Mouse (Mus musculus) kidney, adult 8-10 months (tissue): ENCODE measurements at regions not wholly inside any gene's neighbourhood (a gene's known extent, or its start where the extent isn't known, plus 50 kb on each side); places are given as distances from the start of the nearest gene placed in this dataset.

Source experiments
- DNase-seq, 2 experiments: peaks; one replicate each; pipeline ENCODE4 v3.0.0; 2022

DNA sequence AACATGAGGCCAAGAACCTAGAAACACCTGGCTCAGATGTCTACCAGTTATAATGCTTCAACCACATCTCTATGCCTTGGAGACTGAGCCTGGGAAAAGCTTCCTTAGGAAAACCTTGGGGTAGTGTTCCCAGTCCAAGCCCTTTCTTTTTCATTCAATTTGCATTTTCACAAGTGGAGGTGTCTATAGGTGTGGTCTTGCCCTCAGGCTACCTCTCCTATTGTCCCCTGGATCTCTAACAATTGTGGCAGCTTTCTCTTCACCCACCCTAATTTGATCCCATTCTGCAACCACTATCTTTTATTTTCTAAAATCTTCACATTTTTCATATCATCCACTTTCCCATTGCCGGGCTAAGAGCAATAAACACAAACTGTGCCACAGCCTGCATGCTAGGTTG, 251.0 kb upstream of the Rbms1 start:
- DNase-seq = no peak

DNA sequence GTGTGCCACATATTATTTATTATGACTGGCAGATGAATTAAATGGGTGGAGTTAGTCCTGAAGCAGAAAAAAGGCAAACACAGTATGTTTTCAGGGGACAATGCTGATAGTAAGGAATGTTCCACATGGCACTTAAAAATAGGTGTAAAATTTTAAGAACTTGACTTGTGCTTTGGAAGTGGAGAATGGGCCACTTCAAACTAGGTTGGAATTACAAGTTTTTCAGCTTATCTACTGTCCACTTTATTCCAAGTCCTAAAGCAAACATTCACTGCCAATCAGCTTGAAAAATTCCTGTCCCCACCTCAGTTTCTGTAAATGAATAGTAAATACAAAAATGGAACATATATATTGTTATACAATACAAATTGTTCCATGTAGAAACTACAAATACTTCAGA, 238.4 kb upstream of the Rbms1 start:
- no peak for DNase-seq

GRCm38 (mm10) chr2:61193976-61194375, 231.0 kb upstream of the Rbms1 start:
- peak in 1 of 2 experiments; percentile 16 for DNase-seq

- DNase-seq = no peak
Observed at GRCm38 (mm10) chr2:61182424-61182979, 219.5 kb upstream of the Rbms1 start.

- DNase-seq = peak; percentile 7 to 61
Observed at GRCm38 (mm10) chr2:61177801-61178200, 214.8 kb upstream of the Rbms1 start.

- DNase-seq = peak; percentile 17 to 42
Observed at GRCm38 (mm10) chr2:61176807-61177206, 213.8 kb upstream of the Rbms1 start.

DNA sequence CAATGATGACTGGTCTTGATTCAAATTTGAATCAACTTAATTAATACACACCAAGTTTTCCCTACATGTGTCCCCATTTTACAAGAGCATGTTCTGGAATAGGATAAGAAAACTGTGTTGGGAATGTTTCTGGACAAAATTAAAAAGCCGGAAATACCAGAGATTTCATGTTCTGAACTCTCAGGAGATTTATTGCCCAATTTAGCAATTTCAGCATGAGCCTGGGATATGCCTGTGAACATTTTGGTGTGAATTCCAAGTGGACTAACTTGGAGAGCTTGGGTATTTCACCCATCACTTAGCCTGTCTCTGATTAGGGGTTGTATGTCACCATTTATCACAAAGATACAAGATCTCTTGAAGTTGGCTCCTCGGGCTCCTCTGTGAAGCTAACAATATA, 210.6 kb upstream of the Rbms1 start:
- DNase-seq = peak in 1 of 2 experiments; percentile 41

GRCm38 (mm10) chr2:61161336-61161735, 198.3 kb upstream of the Rbms1 start:
- no peak for DNase-seq

DNA sequence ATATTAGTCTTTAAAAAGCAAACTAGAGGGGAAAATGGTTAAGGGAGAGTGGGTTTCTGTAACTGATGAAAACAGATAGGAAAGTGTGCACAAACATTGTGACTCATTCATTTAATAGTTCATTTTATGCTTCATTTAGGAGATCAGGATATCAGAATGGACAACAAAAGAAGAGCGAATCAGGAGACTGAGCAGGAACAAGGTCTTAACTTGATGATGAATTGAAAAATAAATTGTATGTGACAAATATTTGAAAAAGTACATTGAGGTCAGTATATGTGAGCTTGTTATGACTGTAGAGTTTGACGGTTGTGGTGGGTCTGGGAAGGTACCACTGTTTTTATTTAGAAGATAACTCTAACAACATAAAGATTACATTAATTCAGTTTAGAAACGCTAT, 196.8 kb upstream of the Rbms1 start:
- DNase-seq = no peak

DNA sequence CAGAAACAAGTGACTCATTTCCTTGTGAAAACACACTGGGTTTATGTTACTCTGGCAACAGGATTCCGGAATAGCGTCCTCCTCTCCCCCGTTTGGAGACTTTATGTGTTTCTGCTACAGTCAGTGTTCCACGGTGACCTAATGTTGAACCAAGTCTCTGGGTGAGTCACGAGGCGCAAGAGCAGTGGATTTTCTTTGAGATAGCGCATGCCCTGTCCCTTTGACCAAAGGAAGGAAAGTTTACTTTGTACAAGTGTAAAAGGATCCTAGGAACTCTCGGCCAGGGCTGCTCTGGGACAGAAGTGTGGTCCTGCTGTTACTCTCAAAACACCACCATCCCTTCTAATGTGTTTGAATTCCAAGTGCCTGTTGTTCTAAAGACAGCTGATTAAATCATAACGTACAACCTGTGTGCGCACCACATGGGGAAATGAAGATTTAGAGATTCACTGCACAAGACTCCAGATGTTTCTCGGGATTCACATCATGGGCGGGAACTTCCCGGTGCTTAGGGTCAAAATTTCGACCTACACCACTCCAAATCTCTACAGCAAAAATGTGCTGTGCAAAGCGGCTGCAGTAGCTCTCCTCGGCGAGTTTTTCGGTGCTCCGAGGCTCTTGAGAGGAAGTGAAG, 176.1 kb upstream of the Rbms1 start:
- DNase-seq = peak; percentile 52 to 67

DNA sequence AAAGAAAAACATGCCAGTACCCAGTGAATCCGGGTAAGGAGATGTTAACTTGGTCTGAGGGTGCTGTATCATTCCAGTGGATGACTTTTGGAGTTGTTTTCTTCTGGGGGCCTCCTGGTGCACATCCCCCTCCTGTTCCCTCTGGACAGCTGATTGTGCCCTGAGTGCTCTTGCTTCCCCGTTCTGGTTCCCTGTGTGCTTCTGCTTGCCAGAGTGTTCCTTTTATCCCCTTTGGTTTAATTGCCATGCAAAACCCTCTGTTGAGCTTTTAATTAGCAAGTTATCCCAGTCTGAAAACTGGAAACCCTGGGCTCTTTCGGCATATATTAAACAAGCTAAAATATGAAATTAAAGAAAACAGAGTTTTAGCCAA, 175.6 kb upstream of the Rbms1 start:
- DNase-seq = no peak

- DNase-seq = no peak
Observed at GRCm38 (mm10) chr2:61137378-61137777, 174.4 kb upstream of the Rbms1 start.

DNA sequence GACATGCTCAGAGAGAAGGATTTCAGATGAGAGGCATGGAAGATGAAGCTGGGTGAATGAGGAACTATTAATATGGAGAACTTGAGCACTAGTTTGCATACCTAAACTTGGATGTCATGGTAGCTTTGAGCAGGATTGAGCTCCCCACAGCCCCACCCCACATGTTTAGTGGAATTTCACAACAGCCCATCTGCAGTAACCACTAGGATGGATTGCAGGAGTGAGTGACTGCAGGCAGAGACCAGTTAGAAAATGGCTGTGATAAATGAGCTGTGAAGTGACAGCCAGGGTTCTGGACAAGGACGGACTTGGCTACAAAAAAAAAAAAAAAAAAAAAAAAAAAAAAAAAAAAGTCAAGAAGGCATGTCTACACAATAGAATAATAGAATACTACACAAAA, 173.9 kb upstream of the Rbms1 start:
- DNase-seq = no peak

DNA sequence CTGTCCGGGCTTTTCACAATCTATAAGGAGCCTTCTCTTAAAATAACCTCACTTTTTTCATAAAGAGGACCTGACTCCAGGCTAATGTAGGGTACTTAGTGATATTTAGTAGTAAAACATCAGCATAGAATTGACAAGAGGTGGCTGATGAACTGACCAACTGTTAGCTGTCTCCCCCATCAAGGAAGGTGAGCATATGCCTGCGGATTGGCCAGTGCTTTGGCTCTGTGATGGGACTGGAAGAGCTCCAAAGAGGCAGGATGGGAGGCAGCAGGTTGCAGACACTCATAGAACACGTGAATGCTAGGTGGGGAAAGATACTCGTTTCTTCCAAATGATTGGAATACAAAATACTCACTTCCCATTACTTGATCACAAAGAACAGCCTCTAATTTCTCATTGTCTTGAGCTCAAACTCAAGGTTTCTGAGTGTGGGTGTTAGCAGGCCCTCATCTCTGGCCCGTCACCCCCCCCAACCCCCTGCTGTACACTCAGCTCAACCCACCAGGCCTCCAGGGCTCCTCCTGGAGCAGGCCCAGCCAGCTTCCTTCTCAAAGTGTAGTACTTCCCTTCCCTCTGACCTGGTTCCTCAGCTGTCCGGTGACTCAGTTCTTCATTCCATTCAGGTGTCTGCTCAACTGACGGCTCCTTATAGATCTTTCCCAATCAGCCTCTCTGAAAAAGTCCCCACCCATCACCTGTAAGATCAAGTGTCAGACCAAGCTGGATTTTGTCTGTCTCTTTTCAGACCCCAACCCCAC, 160.2 kb upstream of the Rbms1 start:
- no peak for DNase-seq

GRCm38 (mm10) chr2:61121281-61121680, 158.3 kb upstream of the Rbms1 start:
- no peak for DNase-seq

- no peak for DNase-seq
Observed at GRCm38 (mm10) chr2:61114620-61115019, 151.6 kb upstream of the Rbms1 start.

- DNase-seq = no peak
Observed at GRCm38 (mm10) chr2:61113916-61114315, 150.9 kb upstream of the Rbms1 start.

GRCm38 (mm10) chr2:61110591-61110990, 147.6 kb upstream of the Rbms1 start:
- DNase-seq = peak; percentile 46 to 58

- no peak for DNase-seq
Observed at GRCm38 (mm10) chr2:61109564-61109963, 146.6 kb upstream of the Rbms1 start.

DNA sequence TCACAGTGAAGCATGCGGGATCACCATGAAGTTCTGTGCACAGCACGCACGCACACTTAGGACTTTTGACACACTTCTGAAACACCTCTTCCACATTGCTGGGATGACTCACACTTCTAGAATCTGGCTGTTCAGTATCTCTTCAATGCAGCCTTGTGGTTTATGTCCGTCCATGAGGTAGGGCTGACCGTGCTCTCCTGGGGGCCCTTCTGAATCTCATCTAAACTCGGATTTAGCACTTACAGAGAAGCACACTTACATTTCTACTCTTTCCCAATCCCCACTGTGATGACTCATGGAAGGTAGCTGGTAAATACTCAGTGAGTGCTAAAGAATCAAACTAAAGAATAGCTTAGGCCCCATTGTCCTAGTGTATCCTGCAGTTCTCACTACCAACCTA, 142.2 kb upstream of the Rbms1 start:
- DNase-seq = no peak

DNA sequence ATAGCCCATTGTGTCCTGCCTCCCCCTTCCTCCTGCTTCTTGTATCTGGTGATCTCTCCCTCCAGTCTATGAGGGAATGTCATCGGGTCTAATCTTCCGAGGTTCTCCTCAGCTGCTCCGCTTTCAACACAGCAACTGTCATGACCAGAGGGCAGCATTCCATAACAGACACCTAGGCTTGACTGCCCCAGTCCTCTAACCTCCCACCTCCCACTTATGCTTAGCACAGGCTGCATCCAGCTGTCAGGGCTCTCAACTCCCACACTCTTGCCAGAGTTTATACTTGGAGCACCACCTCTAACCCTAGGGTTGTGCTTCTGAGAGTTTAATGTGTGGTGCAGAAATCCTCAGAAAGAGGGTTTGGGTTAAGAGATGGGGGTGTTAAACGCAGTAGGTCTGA, 137.9 kb upstream of the Rbms1 start:
- DNase-seq = peak in 1 of 2 experiments; percentile 11

DNA sequence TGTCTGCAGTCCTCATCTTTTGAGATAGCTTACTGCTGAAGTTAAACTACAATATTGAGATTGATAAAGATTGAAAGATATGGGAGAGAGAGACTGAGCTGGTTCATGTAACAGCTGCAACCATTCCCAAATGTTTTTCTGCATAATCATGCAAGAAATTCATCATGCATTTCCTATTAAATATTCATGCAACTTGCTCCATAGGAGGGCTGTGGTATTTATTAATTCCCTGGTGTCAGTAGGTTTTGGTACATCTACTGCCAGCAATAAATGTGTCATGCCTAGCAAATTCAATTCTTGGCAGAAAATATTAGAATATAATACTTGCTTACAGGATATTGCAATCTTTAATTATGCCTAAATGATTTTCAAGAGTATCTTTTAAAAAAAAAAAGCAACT, 125.5 kb upstream of the Rbms1 start:
- no peak for DNase-seq

- no peak for DNase-seq
Observed at GRCm38 (mm10) chr2:61084835-61085234, 121.8 kb upstream of the Rbms1 start.

DNA sequence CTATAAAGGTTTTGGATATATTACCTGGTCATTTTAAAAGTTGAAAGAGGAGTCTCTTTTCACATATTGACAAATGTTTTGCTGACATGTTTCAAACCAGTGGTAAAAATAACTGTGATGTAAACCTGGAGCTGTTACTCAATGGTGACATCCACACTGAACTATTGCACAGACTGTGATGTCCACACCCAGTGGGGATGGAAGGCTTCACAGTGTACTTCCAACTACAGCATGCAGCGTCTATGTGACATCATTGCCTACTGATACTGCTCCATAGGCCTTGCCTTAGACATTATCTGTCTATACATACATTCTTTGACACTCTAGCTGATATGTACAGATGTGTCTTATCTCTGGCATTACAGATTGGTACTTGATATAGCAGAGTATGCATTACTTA, 120.1 kb upstream of the Rbms1 start:
- DNase-seq = no peak
